Mouse (Mus musculus): ENCODE results near the gene Tbx5. TPM values are rescaled to one million over a fixed set of nuclear protein-coding genes. Genes with fewer than 3 reads are reported as not detected.
A peak's percentile ranks its signal among the peaks of the same experiment; 100 is the strongest.
"Not testable (repeated sequence)": the region's sequence is repeated elsewhere in the genome, so short reads cannot be mapped to it uniquely, and the experiment has no call there.

Gene Tbx5
- total RNA-seq, 2 experiments from 2014 or later, result not detected

DNA sequence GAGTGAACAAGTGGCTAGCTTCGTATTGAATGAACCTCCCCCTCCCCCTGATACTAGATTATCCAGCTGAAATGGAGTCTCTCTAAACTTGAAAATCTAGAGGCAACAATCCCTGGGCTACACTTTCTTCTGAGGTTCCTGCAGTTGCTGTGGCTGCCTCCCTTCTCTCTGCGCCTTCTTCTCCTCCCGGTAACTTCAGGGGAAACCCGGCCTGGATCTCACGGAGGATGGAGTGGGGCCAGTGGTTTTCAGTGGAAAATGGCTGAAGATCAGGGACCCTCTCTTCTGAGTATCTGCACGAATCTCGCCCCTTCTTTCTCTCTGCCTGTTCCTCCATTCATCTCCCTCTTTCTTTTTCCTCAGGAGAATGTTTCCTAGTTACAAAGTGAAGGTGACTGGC is 7.9 kb downstream of the Tbx5 start:
- DNase-seq (ENCODE audit: extremely low spot score in 1 of 2, low spot score in 1 of 2), result no peak

DNA sequence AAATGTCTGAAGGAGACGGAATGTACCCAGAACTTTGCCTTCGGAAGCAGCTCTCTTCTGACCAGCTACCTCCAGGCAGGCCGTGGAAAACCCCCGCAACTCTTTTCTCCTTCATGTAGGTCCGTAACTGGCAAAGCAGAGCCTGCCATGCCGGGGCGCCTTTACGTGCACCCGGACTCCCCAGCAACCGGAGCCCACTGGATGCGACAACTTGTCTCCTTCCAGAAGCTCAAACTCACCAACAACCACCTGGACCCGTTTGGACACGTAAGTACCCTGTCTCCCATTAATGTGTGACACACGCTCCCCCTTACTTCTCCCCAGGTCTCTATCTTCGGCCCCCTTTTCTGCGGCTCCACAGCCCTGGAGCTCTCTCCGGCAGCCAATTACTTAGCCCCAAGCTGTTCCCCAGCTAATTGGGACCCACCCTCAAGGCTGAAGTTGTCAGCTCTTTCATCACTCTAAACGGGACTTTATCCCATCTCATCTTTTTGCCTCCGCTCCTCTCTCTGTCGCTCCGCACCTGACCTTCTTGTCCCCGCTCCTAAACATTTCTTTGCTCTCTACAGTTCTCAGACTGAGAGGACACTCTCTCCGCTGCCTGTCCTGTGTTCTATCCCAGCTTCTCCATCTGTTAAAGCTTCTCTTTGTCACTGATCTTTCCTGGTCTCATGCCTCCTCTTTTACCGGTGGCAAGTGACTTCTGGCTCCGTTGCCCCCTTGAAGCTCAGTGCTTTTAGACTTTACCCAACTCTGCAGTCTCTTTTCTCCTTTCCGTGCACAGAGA is 9.4 kb downstream of the Tbx5 start:
- DNase-seq (ENCODE audit: extremely low spot score in 1 of 2, low spot score in 1 of 2), result no peak

DNA sequence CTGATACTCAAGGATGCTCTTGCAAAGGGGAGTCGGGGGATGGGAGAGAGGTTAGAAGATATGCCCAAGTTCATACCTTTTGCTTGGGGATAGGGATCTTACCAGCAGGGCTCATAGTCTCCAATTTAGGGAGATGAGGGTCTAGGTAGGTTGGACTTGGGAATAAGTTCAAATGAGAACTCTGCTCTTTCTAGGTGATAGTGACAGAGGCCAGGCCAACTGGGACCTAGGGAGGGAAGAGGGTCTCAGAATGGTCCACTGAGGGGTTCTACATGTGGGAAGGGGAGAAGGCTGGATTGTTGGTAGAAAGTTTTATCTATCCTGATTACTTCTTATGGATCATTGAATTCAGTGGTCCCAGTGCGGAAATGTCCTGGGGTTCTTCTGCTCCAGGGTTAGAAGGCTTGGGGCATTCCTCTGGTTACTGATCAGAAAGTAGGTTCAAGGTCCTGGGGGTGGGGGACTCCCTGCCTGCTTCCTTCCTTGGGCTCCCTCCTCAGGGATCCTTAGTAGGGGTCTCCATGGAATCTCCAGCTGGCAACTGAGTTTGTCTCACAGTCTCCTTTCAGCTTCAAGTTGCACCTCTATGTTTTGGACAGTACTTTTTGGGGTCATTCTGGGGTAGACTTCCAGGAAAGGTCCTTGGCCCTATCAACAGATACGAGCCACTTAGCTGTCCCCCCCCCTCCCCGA is 10.4 kb downstream of the Tbx5 start:
- no peak for DNase-seq (ENCODE audit: extremely low spot score in 1 of 2, low spot score in 1 of 2)

DNA sequence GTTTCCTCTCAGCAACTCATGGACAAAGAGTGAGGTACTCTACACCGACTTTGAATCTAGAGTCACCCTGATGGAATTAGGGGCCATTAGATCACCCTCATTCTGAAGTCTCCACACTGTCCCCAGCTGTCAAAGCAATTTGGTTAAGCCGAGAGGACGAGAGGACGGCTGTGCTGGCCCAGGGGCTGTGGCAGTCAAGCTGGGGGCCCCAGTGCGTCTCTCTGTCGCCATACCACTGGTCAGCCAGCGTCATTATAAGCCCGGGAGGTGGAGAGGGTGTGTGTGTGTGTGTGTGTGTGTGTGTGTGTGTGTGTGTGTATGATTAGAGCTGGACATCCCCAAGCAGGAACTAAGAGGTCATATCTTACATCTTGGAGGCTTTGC is 10.9 kb downstream of the Tbx5 start:
- DNase-seq (ENCODE audit: extremely low spot score in 1 of 2, low spot score in 1 of 2), result no peak

DNA sequence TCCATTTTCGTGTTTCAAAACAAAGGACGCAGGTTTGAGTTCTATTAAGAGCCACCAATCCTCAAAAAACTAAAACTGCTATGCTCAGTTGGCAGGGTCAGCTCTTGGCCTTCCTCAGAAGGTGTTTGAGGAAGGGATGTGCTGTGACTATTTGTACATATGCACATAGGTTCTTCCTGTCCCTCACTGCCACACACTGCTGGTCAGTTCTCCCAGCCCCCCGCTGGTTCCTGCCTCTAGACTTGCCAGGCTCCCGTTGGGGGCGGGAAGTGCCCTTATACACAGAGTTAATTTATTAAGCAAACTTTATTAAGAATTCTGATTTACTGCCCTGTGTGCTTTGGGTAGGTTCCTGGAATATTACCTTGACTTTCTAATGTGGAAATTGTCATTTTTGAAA is 11.9 kb downstream of the Tbx5 start:
- no peak for DNase-seq (ENCODE audit: extremely low spot score in 1 of 2, low spot score in 1 of 2)

DNA sequence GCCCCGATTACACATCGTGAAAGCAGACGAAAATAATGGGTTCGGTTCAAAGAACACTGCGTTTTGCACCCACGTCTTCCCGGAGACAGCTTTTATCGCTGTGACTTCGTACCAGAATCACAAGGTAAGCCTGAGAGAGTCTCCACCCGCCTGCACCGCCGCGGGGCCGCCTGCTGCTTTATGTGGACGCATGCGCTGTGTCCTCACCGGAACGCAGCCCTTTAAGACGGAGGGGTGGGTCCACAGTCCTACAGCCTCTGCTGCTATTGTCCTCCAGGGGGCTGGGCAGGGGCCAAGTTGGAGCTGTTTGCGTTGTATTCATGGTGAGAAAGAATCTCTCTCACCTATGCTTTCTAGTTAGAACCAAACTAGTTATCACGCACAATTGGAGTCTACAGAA is 12.5 kb downstream of the Tbx5 start:
- DNase-seq (ENCODE audit: extremely low spot score in 1 of 2, low spot score in 1 of 2), result no peak

DNA sequence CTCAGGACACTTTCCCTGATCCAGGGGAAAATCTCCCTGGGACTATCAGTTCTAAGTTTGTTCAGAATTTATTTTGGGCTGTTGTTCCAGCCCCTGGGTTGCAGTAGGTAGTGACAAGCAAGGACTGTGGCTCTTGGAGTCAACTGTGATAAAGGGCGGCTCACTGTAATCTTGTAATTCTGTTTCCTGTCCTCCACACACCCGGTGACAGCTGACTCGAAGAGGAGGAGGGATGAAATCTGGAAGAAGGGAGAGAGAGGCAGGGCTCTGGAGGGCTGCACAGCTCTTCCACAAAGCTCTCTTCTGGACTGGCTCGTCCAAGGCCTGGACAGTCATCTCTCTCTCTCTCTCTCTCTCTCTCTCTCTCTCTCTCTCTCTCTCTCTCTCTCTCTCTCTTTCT is 24.6 kb downstream of the Tbx5 start:
- DNase-seq (ENCODE audit: extremely low spot score in 1 of 2, low spot score in 1 of 2), result no peak

DNA sequence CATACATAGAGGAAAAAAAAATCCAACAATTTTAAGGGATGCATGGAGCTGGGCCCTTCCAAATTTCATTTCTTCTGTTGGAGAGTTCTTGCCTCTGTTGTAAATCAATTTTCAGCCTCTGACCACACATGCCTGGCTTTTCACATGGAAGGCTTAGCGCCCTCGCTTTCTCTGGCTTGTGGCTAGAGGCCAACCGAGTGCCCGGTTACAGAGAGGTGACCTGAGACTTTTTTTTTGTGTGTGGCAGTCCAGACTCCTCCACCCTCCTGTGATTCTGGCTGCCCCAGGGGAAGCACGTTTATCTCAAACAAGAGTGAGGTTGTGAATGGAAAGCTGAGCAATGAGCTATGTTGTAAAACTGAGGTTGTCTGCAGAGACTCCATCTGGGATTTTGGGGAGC is 28.8 kb downstream of the Tbx5 start:
- DNase-seq (ENCODE audit: extremely low spot score in 1 of 2, low spot score in 1 of 2), result no peak

DNA sequence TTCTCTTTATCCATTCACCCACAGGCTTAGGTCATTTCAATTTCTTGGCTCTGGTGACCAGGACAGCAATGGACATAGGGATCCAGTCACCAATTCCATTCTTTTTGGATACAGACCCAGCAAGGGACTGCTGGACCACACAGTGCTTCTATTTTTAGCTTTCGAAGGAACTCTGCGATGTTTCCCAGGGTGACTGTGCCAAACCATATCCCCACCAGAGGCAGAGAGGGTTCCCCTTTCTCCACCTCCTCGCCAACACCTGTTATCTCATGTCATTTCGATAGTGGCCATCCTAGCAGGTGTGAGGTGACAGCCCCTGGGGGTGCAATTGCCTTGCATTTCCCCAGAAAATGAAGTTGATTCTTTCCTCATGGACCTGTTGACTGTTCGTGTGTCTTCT is 30.0 kb downstream of the Tbx5 start:
- DNase-seq (ENCODE audit: extremely low spot score in 1 of 2, low spot score in 1 of 2), result no peak

DNA sequence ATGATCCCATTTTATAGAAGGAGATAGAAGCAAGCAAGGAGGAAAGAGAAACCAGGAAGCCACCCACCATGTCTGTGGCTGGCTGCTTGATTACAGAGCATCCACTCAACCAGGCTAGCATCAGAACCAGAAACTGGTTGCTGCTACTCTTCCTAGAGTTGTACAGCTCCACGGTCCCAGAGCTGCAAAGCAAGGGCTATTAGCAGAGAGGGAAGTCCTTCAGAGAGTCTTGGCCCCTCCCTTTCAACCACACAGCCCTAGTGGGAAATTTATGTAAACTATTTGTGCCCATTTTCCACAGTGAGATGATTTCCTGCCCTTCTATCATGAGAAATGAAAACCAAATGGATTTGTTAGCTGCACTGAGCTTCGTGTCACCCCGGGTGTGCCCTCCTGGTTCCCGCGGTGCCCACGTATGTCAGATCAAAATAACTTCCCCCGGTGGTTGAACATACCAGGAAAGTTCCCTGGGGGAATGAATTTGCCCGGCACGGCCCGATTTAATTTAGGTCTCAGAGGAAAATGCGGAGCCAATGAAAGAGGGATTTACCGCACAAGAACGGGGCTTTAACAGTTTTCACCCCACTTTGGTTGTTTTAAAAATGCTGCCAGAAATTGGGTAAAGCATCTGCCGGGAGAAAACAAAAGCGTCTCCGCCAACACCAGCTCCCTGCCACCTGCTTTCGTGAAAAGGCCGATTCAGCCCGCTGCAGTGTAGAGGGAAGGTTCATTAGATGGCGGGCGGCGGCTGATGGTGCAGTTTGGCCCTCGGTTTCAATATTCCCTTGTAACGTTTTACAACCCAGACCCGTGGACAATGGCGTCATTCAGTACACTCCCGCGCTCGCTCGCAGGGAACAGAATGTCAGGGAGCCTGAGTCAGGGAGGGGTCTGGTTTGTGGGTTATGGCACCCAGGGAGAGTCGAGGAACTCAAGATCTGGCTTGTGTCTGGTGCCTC is 34.1 kb downstream of the Tbx5 start:
- DNase-seq (ENCODE audit: extremely low spot score in 1 of 2, low spot score in 1 of 2), result peak; percentile 27

DNA sequence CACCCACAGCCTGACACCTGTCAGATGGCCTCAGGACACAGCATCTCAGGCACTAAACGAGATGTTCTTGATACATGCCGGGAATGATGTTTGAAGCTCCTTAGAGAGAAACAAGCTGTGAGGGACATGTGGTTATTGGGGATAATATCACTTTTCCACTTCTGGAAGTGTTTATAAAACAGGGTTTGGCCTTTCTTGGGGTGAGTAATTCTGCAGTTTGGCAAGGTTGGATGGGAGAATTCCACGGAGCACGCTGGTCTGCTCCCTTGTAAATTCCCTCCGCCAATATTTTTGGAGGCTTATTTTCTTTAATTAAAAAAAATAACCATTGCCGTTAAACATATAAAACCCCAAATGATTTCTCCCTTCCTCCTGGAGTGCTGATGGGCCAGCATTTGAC is 35.5 kb downstream of the Tbx5 start:
- no peak for DNase-seq (ENCODE audit: extremely low spot score in 1 of 2, low spot score in 1 of 2)

DNA sequence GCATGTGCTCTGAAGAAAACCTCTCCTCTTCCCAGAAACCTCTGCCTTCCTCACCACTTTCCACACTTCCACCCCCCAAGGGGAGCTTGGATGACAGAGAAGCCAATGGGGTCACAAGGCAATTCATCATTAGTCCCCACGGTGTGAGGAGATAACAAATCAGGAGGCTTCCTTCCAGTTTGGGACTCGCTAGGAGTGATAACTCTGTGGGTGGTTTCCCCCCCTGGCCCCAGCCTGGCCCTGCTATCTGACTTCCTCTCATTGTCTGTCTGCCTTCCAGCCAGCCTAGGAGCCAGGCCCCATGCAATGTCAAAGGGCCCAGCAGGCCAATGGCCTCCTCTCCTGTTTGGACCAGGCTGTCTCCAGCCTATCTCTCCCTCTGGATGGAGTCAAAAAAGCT is 43.0 kb downstream of the Tbx5 start:
- no peak for DNase-seq (ENCODE audit: extremely low spot score in 1 of 2, low spot score in 1 of 2)

DNA sequence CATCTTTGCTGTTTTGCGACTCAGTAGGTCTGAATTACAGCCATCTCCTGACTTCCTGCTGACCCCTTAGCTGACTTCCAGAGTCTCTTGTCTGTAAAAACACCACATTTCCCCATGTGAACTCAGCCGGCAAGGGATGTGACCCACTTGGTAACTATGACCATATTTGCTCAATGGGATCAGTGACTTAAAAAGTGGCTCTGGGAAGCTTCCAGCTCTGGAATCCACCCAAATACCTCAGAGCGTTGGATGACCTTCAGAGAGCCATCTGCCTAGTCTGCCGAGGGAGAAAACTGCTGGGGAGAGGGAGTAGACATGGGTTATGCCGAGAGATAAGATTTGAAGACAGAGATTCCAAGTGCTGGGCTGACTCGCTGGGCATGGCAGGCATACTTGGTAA is 44.7 kb downstream of the Tbx5 start:
- DNase-seq (ENCODE audit: extremely low spot score in 1 of 2, low spot score in 1 of 2), result no peak

DNA sequence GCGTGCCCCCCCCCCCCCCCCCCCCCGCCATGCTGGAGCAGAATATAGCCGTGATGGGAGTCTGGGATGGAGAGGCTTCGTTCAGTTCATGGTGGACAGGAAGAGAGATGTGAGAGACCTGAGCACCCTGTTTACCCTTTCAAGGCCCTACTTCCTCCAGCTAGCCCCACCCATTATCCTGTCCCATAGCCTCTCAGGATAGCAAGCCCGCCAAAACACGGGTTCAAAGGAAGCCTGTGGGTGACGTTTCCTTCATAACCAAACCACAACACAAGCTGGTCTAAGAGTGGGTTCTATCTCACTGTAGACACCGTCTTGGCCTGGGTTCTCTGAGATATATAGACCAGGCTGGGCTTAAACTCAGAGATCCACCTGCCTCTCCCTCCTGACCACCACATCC is 53.1 kb downstream of the Tbx5 start:
- DNase-seq (ENCODE audit: extremely low spot score in 1 of 2, low spot score in 1 of 2), result no peak

DNA sequence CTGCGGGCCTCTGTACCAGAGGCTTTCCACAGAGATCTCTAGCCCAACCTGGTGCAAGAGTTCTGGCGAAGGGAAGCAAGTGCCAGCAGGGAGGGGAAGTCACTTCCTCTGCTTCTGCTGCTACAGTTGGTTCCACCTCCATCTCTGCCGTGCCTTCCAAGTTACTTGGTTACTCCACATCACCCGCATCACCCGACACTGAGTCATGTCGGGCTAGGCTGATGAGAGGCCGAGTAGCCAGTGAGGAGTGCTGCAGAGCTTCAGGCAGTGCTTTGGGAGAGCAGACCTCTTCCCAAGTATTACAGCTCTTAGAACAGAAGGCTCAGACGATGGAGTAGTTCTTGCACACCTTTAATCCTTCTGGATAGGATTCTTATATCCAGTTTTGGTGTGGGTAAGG is 54.9 kb downstream of the Tbx5 start:
- no peak for DNase-seq (ENCODE audit: extremely low spot score in 1 of 2, low spot score in 1 of 2)

DNA sequence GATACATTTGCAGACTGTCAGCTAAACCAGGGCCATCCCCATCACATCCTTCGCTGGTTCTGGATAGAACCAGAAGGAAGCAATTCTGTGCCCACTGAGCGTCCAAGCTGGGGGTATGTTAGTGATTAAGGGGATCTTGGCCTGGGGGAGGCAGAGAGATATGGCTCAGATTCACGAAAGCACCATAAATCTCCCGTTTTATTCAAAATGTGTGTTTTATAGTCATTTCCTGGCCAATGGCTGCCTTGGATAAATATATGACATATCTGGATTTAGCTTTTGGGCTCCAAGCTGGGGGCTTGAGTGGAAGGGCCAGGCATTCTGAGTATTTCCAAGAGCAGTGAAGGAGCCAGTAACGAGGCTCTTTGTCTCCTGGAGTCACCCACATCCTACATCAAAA is 59.5 kb downstream of the Tbx5 start:
- DNase-seq (ENCODE audit: extremely low spot score in 1 of 2, low spot score in 1 of 2), result no peak

DNA sequence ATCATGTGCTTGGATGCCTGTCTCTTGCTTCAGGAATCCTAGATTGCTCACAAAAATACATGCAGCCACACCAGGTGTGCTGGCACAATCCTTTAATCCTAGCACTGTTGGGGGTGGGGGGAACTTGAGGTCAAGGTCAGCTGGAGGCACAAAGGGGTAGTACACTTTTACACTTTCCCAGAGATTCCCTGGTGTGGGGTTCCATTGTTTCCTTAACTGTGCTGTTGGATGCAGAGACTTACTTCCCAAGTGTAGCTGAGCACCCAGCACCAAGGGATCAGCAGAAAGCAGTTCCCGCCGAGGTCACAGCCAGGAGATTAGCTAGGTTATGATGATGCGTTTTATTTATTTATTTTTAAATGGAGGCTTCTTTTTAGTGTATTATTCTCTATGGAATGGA is 60.6 kb downstream of the Tbx5 start:
- no peak for DNase-seq (ENCODE audit: extremely low spot score in 1 of 2, low spot score in 1 of 2)

DNA sequence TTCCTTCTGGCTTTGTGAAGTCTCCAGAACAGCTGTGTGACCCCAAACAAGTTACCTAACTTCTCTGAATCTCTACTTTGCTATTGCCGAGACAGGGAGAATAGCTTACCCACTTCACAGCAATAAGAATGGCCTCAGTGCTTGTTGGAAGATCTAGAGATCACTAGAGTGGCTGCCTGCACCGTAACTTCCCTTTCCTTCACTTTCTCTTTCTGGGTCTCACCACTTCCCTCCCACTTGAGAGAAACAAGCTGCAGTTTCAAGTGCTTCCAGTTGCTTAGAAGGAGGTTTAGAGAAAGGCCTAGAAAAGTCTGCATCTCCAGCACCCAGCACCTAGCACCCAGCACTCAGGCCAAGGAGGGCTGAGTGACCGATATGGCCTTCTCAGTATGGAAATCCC is 64.1 kb downstream of the Tbx5 start:
- no peak for DNase-seq (ENCODE audit: extremely low spot score in 1 of 2, low spot score in 1 of 2)

DNA sequence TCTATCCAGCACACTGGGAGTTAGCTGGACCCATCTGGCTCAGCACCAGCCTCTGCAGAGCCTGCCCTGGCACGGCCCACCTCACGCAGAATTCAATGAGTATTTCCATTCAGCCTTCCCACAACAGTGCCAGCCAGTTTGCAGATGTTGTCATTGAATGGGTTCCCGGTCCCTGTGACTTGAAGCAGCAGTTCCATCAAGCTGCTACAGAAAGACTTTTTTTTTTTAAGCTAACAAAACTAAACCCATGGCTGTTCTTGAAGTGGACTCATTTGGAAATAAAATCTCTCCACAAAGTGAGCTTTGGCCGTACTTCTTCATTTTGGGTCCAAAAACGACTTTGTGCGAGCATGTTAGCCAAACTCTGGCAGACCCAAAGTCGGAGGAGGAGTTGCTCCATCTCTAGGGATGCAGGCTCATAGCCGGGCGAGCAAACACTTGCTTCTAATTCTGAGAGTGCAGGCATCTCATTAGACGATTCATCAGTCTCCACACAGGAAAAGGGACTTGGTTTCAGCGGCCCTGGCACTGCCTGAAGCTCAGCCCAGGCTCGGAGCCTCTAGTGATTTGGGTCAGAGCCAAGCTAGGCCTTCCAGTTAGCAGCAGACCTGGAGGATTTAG is 84.2 kb downstream of the Tbx5 start:
- peak; percentile 14 to 40 for DNase-seq (ENCODE audit: extremely low spot score in 1 of 2, low spot score in 1 of 2)

DNA sequence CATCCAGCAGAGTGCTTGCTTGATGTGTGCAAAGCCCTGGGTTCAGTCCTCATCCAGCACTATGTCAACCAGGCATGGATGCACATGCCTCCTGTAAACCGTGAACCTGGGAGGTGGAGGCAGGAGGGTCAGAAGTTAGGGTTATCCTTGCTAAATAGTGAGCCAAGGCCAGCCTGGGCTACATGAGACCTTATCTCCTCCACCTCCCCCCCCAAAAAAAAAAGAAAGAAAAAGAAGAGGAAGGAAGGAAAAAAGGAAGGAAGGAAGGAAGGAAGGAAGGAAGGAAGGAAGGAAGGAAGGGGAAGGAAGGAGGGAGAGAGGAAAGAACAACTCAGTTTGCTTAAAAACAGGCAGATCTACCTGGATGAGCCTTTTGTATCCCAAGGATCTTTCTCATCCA is 85.9 kb downstream of the Tbx5 start:
- DNase-seq (ENCODE audit: extremely low spot score in 1 of 2, low spot score in 1 of 2), result not testable (repeated sequence)

DNA sequence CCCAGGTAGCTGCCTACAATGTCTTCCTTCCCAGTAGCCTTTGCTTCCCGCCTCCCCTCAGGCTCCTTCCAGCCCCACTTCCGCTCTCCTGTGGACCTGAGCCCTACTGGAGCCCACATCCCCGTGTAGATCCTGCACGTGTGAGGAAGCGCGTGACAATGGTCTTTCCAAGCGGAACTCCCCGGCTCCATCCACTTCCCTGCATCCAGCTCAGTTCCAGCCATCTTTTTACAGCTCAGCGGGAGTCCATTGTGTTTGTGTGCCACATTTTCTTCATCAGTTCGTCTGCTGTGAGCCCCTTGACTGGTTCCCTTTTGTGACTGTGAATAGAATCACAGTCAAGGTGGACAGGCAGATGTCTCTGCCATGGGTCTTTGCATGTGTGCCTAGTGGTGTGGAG is 88.5 kb downstream of the Tbx5 start:
- DNase-seq (ENCODE audit: extremely low spot score in 1 of 2, low spot score in 1 of 2), result no peak

All from layer of hippocampus, postnatal 25 days (tissue).